Mouse (Mus musculus) 3134 (cell line): ENCODE data around the gene Ptcd2.

Source experiments
- DNase-seq: peaks from one replicate; pipeline ENCODE4 v3.0.0-alpha.2; 2011; ENCODE audit warnings: low spot score; ENCODE audit not compliant: insufficient read length; ENCODE audit errors: extremely low read depth

Gene Ptcd2

GRCm38 (mm10) chr13:99344599-99345575, at the start of gene Ptcd2, which contains the start of gene Mrps27:
Ptcd2 (minus strand) TSS chr13:99344705.
Mrps27 (plus strand) TSS chr13:99344786.
- peak; percentile 93 for DNase-seq

- DNase-seq: no peak
Observed at GRCm38 (mm10) chr13:99393128-99393527, 48.6 kb upstream of the Ptcd2 start.

- peak; percentile 79 for DNase-seq
Observed at GRCm38 (mm10) chr13:99391417-99391816, 46.9 kb upstream of the Ptcd2 start.

GRCm38 (mm10) chr13:99387901-99388811, 43.7 kb upstream of the Ptcd2 start:
- DNase-seq: no peak

- DNase-seq: no peak
Observed at GRCm38 (mm10) chr13:99386341-99386740, 41.8 kb upstream of the Ptcd2 start.

- DNase-seq: no peak
Observed at GRCm38 (mm10) chr13:99385911-99386310, 41.4 kb upstream of the Ptcd2 start.

- peak; percentile 70 for DNase-seq
Observed at GRCm38 (mm10) chr13:99384555-99385203, 40.2 kb upstream of the Ptcd2 start.

- peak; percentile 77 for DNase-seq
Observed at GRCm38 (mm10) chr13:99382373-99382772, 37.9 kb upstream of the Ptcd2 start.

- no peak for DNase-seq
Observed at GRCm38 (mm10) chr13:99378223-99378622, 33.7 kb upstream of the Ptcd2 start.

- no peak for DNase-seq
Observed at GRCm38 (mm10) chr13:99377055-99377454, 32.5 kb upstream of the Ptcd2 start.

- DNase-seq: no peak
Observed at GRCm38 (mm10) chr13:99375550-99375949, 31.0 kb upstream of the Ptcd2 start.

GRCm38 (mm10) chr13:99374191-99374590, 29.7 kb upstream of the Ptcd2 start:
- DNase-seq: no peak

GRCm38 (mm10) chr13:99373684-99374083, 29.2 kb upstream of the Ptcd2 start:
- no peak for DNase-seq

- no peak for DNase-seq
Observed at GRCm38 (mm10) chr13:99371285-99371684, 26.8 kb upstream of the Ptcd2 start.

- no peak for DNase-seq
Observed at GRCm38 (mm10) chr13:99369103-99369502, 24.6 kb upstream of the Ptcd2 start.

GRCm38 (mm10) chr13:99367554-99368174, 23.2 kb upstream of the Ptcd2 start:
- no peak for DNase-seq

- no peak for DNase-seq
Observed at GRCm38 (mm10) chr13:99366422-99367175, 22.1 kb upstream of the Ptcd2 start.

- no peak for DNase-seq
Observed at GRCm38 (mm10) chr13:99363866-99364265, 19.4 kb upstream of the Ptcd2 start.

GRCm38 (mm10) chr13:99358921-99359320, 14.4 kb upstream of the Ptcd2 start:
- DNase-seq: no peak
